Mouse (Mus musculus): ENCODE results near the gene Lurap1l.

- TF ChIP-seq CTCF (IDR thresholded peaks at IDR 0.05; ENCODE audit: extremely low read depth, insufficient read length, insufficient replicate concordance, low read depth, low read length) (no peak), POLR2A (IDR thresholded peaks at IDR 0.05; ENCODE audit: low read depth, low read length) (no peak)
Measured at GRCm38 (mm10) chr4:80874121-80874859, 36.2 kb upstream of the Lurap1l start.

All from small intestine, adult 2 months (tissue).